Mouse (Mus musculus) cerebellum, adult 9-10 months (tissue): ENCODE results near the gene Hpd.
"Not testable (repeated sequence)": the region's sequence is repeated elsewhere in the genome, so short reads cannot be mapped to it uniquely, and the experiment has no call there.

Experiments used
- DNase-seq: peaks from one replicate; pipeline ENCODE4 v3.0.0; 2022

The Hpd gene

GRCm38 (mm10) chr5:123182651-123183050 is at the start of gene Hpd:
Gene Hpd, minus strand, starts transcription at chr5:123182727.
- no peak for DNase-seq

DNA sequence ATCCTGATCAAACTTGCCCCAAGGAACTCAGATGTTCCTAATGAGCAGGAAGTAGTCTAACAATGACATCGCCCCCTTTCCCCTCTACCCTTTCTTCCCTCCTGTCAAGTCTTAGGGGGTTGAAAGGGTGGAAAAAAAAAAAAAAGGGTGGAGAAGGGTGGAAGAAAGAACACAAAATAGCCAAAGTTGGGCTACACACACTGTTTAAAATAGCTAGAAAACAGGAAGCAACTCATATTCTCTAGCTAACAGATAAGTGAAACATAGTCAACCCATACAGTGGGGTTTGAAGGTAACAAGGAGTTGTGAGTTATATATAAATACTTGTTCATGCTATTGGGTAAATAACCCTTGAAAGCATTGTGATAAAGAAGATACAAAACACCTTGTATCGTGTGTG is 49.7 kb upstream of the Hpd start:
- no peak for DNase-seq

DNA sequence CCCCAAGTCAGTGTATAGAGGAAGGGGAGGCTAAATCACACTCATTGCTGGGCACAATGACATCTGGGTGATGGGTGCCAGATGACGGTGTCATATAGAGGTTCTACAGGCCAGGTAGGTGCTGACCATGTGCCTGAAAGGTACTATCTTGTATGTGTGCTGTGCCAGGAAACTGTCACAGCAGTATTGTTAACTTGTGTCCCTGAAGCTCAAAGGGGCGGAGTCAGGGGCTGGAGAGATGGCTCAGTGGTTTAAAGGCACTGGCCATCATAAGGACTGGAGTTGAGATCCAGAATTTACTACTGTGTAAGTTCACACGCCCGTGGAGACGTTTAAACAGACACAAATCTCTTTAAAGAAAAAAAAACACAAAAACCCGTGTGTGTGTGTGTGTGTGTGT is 46.8 kb upstream of the Hpd start:
- no peak for DNase-seq

GRCm38 (mm10) chr5:123228524-123228922 is 46.0 kb upstream of the Hpd start:
- DNase-seq, result no peak

DNA sequence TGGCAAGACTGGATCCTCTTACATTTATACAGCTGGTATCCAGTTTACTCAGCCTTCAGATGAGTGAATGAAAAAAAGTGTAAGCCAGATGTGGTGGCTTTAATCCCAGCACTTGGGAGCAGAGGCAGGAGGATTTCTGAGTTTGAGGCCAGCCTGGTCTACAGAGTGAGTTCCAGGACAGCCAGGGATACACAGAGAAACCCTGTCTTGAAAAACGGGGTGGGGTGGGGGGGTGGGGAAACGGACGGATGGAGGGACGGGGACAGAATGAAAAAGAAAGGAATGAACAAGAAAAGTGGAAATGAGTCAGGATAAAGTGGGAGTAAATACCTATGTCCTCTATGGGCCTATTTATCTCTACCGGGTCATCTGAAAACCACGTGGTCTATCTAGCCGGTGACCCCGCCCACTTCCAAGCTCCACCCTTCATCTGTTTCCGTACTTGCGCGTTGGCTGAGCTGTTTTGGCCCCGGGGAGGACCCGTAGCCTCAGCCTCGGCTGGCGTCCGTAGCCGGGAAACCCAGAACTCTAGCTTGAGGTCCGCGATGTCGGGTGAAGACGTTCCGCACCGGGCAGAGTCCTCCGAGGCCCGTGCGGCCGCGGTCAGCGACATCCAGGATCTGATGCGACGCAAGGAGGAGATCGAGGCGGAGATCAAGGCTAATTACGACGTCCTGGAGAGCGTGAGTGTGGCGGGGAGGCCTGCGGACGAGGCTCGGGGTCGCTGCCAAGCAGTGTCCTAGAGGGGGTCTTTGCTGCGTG is 45.4 kb upstream of the Hpd start:
- DNase-seq, result peak; percentile 96

DNA sequence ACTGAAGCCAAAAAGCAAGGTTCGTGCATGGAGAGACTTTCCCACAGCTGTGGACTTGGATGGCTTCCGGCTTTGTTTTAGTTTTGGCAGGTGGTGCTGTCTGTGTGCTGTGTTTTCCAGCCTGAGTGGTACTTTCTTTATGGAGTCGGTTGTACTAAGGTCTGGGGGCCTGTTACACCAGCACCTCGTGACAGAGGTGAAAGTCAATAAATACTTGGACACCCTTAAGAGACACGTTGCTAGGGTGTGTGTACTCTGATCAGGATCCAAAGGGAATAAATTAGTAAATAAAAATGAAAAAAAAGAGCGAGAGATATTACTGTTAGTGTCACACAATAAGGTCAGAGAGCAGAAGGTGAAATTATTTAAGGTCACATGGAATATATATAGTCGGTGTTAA is 44.3 kb upstream of the Hpd start:
- DNase-seq, result no peak

DNA sequence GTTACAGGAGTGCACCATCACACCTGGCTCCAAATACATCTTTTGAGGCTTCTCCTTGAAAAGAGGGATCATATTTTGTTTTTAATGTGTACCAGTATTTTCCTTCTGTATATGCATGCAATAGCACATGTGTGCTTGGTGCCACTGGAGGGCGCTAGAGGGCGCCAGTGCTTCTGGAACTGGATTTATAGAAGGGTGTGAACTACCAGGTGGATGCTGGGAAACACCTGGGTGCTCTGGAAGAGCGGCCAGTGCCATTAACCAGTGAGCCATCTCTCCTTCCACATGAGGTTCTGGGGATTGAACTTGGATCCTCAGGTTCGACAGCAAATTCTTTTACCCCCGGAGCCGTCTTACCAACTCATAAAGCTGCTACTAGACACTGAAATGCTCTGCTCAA is 41.3 kb upstream of the Hpd start:
- not testable (repeated sequence) for DNase-seq

DNA sequence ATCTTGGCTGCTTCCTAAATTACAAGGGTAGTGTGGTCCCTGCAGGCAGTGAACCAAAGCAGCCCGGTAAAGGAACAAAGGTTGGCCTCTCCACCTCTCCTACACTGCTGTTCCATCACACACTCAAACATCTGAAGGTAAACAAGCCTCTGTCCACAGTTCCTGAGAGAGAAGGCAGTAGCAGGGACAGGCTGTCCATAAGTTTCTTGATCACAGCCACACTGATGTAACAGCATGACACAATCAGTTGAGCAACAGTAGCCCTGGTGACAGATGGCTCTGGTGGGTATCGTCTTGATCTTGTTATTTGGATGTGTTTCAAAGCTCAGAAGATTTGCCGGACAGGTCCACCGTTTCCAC is 40.5 kb upstream of the Hpd start:
- no peak for DNase-seq

GRCm38 (mm10) chr5:123222346-123223050 is 40.0 kb upstream of the Hpd start:
- DNase-seq, result not testable (repeated sequence)

- not testable (repeated sequence) for DNase-seq
These were observed 21.1 kb upstream of the Hpd start for GRCm38 (mm10) chr5:123203591-123203990.

GRCm38 (mm10) chr5:123202771-123203170 is 20.2 kb upstream of the Hpd start:
- not testable (repeated sequence) for DNase-seq

- DNase-seq, result peak; percentile 38
These were observed 19.5 kb upstream of the Hpd start for GRCm38 (mm10) chr5:123201987-123202386.

- no peak for DNase-seq
These were observed 19.0 kb upstream of the Hpd start for GRCm38 (mm10) chr5:123201523-123201892.

GRCm38 (mm10) chr5:123200816-123201522 is 18.4 kb upstream of the Hpd start:
- DNase-seq, result not testable (repeated sequence)

- DNase-seq, result no peak
These were observed 16.0 kb upstream of the Hpd start for GRCm38 (mm10) chr5:123198523-123198922.

- no peak for DNase-seq
These were observed 14.2 kb upstream of the Hpd start for GRCm38 (mm10) chr5:123196746-123197145.

DNA sequence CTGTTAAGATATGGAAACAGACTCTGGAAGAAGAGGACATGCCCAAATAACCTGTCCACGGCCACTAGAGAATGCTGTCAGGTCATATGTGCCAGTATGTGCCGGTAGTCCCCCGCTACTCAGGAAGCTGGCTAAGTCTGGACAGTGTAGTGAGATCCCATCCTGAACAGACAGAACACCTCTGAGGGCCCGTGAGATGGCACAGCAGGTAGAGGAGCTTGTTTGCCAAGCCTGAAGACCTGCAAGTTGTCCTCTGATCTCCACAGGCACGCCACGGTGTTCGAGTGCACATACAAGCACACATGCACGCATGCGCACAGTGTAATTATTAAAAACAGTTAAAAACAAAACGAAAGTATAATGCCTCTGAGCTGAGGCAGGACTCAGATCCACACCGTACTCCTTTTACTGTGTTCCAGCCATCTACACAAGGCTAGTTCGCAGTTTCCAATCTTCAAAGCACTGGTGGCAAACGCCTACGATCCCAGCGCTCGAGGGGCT is 13.0 kb upstream of the Hpd start:
- no peak for DNase-seq

DNA sequence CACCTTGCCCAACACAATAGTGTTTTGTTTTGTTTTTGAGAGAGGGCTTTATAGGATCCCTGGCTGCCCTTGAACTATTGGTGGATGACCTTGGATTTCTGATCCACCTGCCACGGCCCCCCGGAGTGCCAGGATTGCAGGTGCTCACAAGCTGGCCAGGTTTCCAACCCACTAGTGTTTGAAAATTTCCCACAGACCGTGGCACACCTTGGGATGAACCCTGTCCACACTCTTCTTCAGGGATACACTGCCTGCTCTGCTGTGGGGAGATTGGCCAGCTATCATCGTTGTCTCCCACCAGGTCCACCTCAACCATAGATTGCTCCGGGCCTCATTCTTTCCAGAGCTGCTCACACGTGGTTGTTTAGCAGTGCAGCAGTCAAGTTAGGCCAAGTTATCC is 12.3 kb upstream of the Hpd start:
- DNase-seq, result no peak

GRCm38 (mm10) chr5:123193436-123193835 is 10.9 kb upstream of the Hpd start:
- no peak for DNase-seq

GRCm38 (mm10) chr5:123192606-123193150 is 10.2 kb upstream of the Hpd start:
- DNase-seq, result no peak

DNA sequence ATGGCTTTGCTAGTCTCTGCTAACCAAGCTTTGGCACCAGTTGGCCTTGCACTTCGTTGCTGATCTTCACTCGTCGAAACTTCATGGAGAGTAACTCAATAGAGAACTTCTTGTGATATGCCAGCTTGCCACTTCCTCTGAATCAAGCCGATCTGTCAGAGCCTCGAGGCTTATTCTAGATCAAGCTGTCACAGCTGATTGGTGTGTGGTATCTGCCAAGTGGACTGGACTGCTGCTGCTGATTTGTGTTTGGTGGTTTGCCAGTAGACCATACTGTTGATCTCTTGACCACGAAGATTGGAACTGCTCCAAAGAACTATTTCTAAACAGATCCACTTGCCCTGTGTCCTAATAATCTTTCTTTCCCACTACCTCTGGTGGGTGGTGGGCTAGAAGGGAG is 8.9 kb upstream of the Hpd start:
- no peak for DNase-seq

DNA sequence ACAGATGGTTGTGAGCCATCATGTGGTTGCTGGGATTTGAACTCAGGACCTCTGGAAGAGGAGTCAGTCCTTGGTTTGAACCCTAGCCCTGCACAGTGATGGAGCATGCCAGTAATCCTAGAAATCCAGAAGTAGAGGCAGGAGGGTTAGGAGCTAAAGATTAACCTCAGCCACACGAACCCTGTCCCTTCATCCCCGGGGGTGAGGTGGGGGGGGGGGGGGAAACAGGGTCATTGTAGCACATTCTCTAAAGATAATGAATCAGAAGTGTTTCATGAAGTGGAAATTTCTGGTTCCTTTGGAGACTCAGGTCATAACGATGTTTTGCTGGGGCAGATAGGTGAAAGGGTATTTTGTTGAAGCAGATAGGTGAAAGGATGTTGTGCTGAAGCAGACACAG is 8.4 kb upstream of the Hpd start:
- DNase-seq, result no peak

- no peak for DNase-seq
These were observed 4.8 kb upstream of the Hpd start for GRCm38 (mm10) chr5:123187306-123187705.

- DNase-seq, result no peak
These were observed 3.4 kb upstream of the Hpd start for GRCm38 (mm10) chr5:123185966-123186365.
